Mouse (Mus musculus) heart, adult 2 months (tissue): Measurements from ENCODE around the gene Frem1. TPM values are rescaled to one million over a fixed set of nuclear protein-coding genes. Genes with fewer than 3 reads are reported as not detected.

Experiments
- DNase-seq, 2 experiments: peaks; one replicate each; pipeline ENCODE4 v3.0.0; 2021
- H3K27ac ChIP-seq: fragments of 200-600 bp; 2 replicates; pipeline ENCODE4 v1.8.1; 2022
- H3K27me3 ChIP-seq: fragments of 200-500 bp; 2 replicates; pipeline ENCODE4 v1.6.1; 2012; ENCODE audit warnings: mild to moderate bottlenecking, low read length, inconsistent platforms, mixed read lengths; ENCODE audit not compliant: control insufficient read depth, insufficient read depth
- H3K36me3 ChIP-seq: fragments of 200-500 bp; 2 replicates; pipeline ENCODE4 v1.6.1; 2012; ENCODE audit warnings: low read length, inconsistent platforms; ENCODE audit not compliant: control insufficient read depth, insufficient read depth
- H3K4me1 ChIP-seq: fragments of 200-500 bp; 2 replicates; pipeline ENCODE4 v1.6.1; 2011; ENCODE audit warnings: low read length; ENCODE audit not compliant: control insufficient read depth, insufficient read depth
- H3K4me3 ChIP-seq: fragments of 200-600 bp; 2 replicates; pipeline ENCODE4 v1.8.1; 2022
- H3K79me2 ChIP-seq: fragments of 200-500 bp; replicated peaks from 2 replicates; pipeline ENCODE4 v1.6.1; 2012; ENCODE audit warnings: mild to moderate bottlenecking, inconsistent platforms, low read length, moderate library complexity, mixed read lengths; ENCODE audit not compliant: control insufficient read depth, insufficient read depth
- H3K9ac ChIP-seq: fragments of 200-500 bp; 2 replicates; pipeline ENCODE4 v1.6.1; 2012; ENCODE audit warnings: low read depth, mild to moderate bottlenecking, control low read depth, inconsistent platforms, low read length, mixed read lengths
- CTCF ChIP-seq: fragments of 200-600 bp; IDR thresholded peaks from 2 replicates; pipeline ENCODE4 v1.8.1; 2022; ENCODE audit warnings: antibody characterized with exemption, mild to moderate bottlenecking, moderate library complexity
- EP300 ChIP-seq: fragments of 200-500 bp; IDR thresholded peaks from 2 replicates; pipeline ENCODE4 v1.6.1; 2011; ENCODE audit warnings: low read depth, low read length, control low read depth; ENCODE audit not compliant: insufficient read depth
- POLR2A ChIP-seq: fragments of 200-500 bp; IDR thresholded peaks from 2 replicates; pipeline ENCODE4 v1.6.1; 2011; ENCODE audit warnings: mild to moderate bottlenecking, low read depth, low read length, control low read depth; ENCODE audit not compliant: insufficient read depth
- WGBS: fragments of 180-500 bp; shearing (Covaris S2); methylation state at CpG from one replicate; pipeline ENCODE4 v1.1.7; 2018; 5-methylcytosine and 5-hydroxymethylcytosine counted together
- intact Hi-C: fragments of 180-260 bp; cut with DNase I; formaldehyde crosslinking; loops from one replicate; pipeline ENCODE4 v1.15.1; 2025
- polyA plus RNA-seq: library from polyadenylated mRNA; depleted of rRNA; stranded (reverse); fragments of >200 nt; gene quantifications from 2 replicates; pipeline ENCODE4 v1.2.3, GENCODE M21; 2012; rRNA removed
- total RNA-seq, 2 experiments: library from RNA; stranded (reverse); gene quantifications; 2 replicates each; pipeline ENCODE4 v1.2.3; 2021

Frem1 gene
- total and polyA plus RNA-seq, 3 experiments = 0.21 to 0.52 (median 0.21) TPM

GRCm38 (mm10) chr4:82848552-82849234 is 203.4 kb downstream of the Frem1 start:
- Histone ChIP-seq H3K27me3 (no peaks in the 10 kb centered on the region), H3K4me3 (no peak overlapping the region), H3K9ac (no peak overlapping the region), H3K79me2 (no peaks in the 10 kb centered on the region), H3K4me1 (no peaks in the 10 kb centered on the region), H3K27ac (no peak overlapping the region), H3K36me3 (peaks cover 4% of the 10 kb centered on the region; the same call in 1 of the 2 replicates)
- intact Hi-C loops = no loop called here
- WGBS = 52% methylated on average over 5 of the region's 5 CpGs
- TF ChIP-seq CTCF (no peak), EP300 (no peak), POLR2A (no peak)
- DNase-seq = no peak

Other genes with a start within 250 kb of the Frem1 start
- gene Zdhhc21, start 192.4 kb downstream of the Frem1 start, total RNA-seq = 1 to 10 TPM; 8.5 to 9.3 TPM
- 2.7 and 6.4 TPM in 2 replicates for gene Zdhhc21, start 192.4 kb downstream of the Frem1 start, polyA plus RNA-seq
- gene Cer1, start 167.2 kb downstream of the Frem1 start, total RNA-seq = not detected
- gene Cer1, start 167.2 kb downstream of the Frem1 start, polyA plus RNA-seq = not detected in 2 replicates